In genomic region chr6:13224596-13225227, GRCm38 (mm10) we compare ENCODE assay signal across 9 mouse cellular contexts. TPM values are rescaled to one million over a fixed set of nuclear protein-coding genes. Genes with fewer than 3 reads are reported as not detected.
DNase-seq lines count a peak whose midpoint lies in the region; ATAC-seq and TF ChIP-seq lines count a peak whose summit lies in the region.
"Had no signal": no experiment of that assay in that cellular context is flagged by ENCODE, and none has a peak within 500 bp of the region (broad histone marks: within the 10 kb centered on the region; RNA-seq: fewer than 3 reads in every experiment).

Vwde (minus strand) TSS chr6:13224965.

- ATAC-seq in forebrain, postnatal 0 days = no peak
- no peak for ATAC-seq in liver, embryonic 13.5 days (ENCODE audit: low read depth)

- H3K79me2 ChIP-seq in CH12.LX (replicated peaks; ENCODE audit: control insufficient read depth, extremely low read depth, insufficient read depth, poor library complexity, severe bottlenecking) = no peaks in the 10 kb centered on the region

- peak; percentile 7 for DNase-seq in adrenal gland, postnatal 14 days
- no peak for DNase-seq in adrenal gland, postnatal 4 days (ENCODE audit: low spot score in 2 of 2)
- no peak for DNase-seq in CH12.LX (ENCODE audit: extremely low read depth)
- DNase-seq in forebrain, postnatal 0 days = no peak
- DNase-seq in liver, embryonic 13.5 days = no peak
- DNase-seq in urinary bladder, adult 18-20 months (ENCODE audit: low spot score in 2 of 2) = no peak
- DNase-seq in cerebellum, adult 9-10 months = no peak
- DNase-seq in adipocyte (ENCODE audit: low spot score) = no peak

- no peak within 1 kb of the TSS for H3K9ac ChIP-seq in CH12.LX (ENCODE audit: insufficient read depth, low read depth)
- 0 out of 2 replicates have a peak within 1 kb of the TSS, but pooled peaks have one; percentile 18 for H3K9ac ChIP-seq in forebrain, postnatal 0 days
- H3K9ac ChIP-seq in liver, embryonic 13.5 days = no peak within 1 kb of the TSS

- TF ChIP-seq POLR2A in CH12.LX (IDR thresholded peaks at IDR 0.05; ENCODE audit: low read depth, low read length) = no peak

- no peak for TF ChIP-seq RAD21 in CH12.LX (IDR thresholded peaks at IDR 0.05; ENCODE audit: low read depth, low read length)

- no peak for TF ChIP-seq CTCF in CH12.LX (conservative IDR thresholded peaks at IDR 0.05 in 1 of 2, IDR thresholded peaks at IDR 0.05 in 1 of 2; ENCODE audit: low read depth in 2 of 2, low read length in 2 of 2)
- TF ChIP-seq CTCF in forebrain, postnatal 0 days (IDR thresholded peaks at IDR 0.05; ENCODE audit: low read depth) = no peak

- no peaks in the 10 kb centered on the region for H3K36me3 ChIP-seq in CH12.LX (replicated peaks in 1 of 2; ENCODE audit: control insufficient read depth in 1 of 2, insufficient read depth in 1 of 2, low read length in 1 of 2)
- H3K36me3 ChIP-seq in forebrain, postnatal 0 days (ENCODE audit: insufficient read depth) = no peaks in the 10 kb centered on the region
- no peaks in the 10 kb centered on the region for H3K36me3 ChIP-seq in liver, embryonic 13.5 days

- H3K4me3 ChIP-seq in CH12.LX (replicated peaks in 1 of 3; ENCODE audit: low read depth in 2 of 3, low read length in 2 of 3, poor library complexity in 1 of 3) = peak within 1 kb of the TSS in 1 of 3 experiments; percentile 11
- H3K4me3 ChIP-seq in forebrain, postnatal 0 days (ENCODE audit: low read depth, low read length) = peak within 1 kb of the TSS; percentile 26
- no peak within 1 kb of the TSS for H3K4me3 ChIP-seq in liver, embryonic 13.5 days (replicated peaks)

- dilution Hi-C loops in CH12.LX (cut with MboI; ENCODE audit: extremely low pct_ligation_motif_present, extremely low pct_unique_long_range_greater_than_20kb, low sequenced_read_pairs) = no loop called here

- in situ Hi-C loops in CH12.LX (cut with MboI; ENCODE audit: low pct_ligation_motif_present, low pct_unique_long_range_greater_than_20kb, low sequenced_read_pairs) = no loop called here

- no peaks in the 10 kb centered on the region for H3K27me3 ChIP-seq in CH12.LX (replicated peaks)
- H3K27me3 ChIP-seq in forebrain, postnatal 0 days (ENCODE audit: insufficient read depth, low read length) = no peaks in the 10 kb centered on the region
- no peaks in the 10 kb centered on the region for H3K27me3 ChIP-seq in liver, embryonic 13.5 days

- no peaks in the 10 kb centered on the region for H3K9me3 ChIP-seq in CH12.LX (replicated peaks; ENCODE audit: low read length)
- no peaks in the 10 kb centered on the region for H3K9me3 ChIP-seq in forebrain, postnatal 0 days (ENCODE audit: low read length)
- H3K9me3 ChIP-seq in liver, embryonic 13.5 days (replicated peaks) = no peaks in the 10 kb centered on the region

- peak within 1 kb of the TSS; percentile 21; the same call in 1 of the 2 replicates for H3K4me2 ChIP-seq in CH12.LX (ENCODE audit: insufficient read depth, low read depth, poor library complexity, severe bottlenecking)
- peak within 1 kb of the TSS; percentile 41 for H3K4me2 ChIP-seq in forebrain, postnatal 0 days (ENCODE audit: low read depth)
- H3K4me2 ChIP-seq in liver, embryonic 13.5 days = peak within 1 kb of the TSS; percentile 39

- no peaks in the 10 kb centered on the region for H3K4me1 ChIP-seq in CH12.LX (ENCODE audit: control insufficient read depth in 1 of 2, insufficient read depth in 2 of 2)
- no peaks in the 10 kb centered on the region for H3K4me1 ChIP-seq in forebrain, postnatal 0 days (ENCODE audit: insufficient read depth)
- no peaks in the 10 kb centered on the region for H3K4me1 ChIP-seq in liver, embryonic 13.5 days (replicated peaks)

- no peak for TF ChIP-seq EP300 in CH12.LX (IDR thresholded peaks at IDR 0.05; ENCODE audit: low read length)

- 20% methylated on average over 15 of the region's 15 CpGs for WGBS in forebrain, postnatal 0 days
- 22% methylated on average over 15 of the region's 15 CpGs for WGBS in liver, embryonic 13.5 days (ENCODE audit: insufficient replicate concordance)

- no peak within 1 kb of the TSS for H3K27ac ChIP-seq in CH12.LX (ENCODE audit: insufficient read depth, low read depth)
- H3K27ac ChIP-seq in forebrain, postnatal 0 days (ENCODE audit: low read depth, low read length) = no peak within 1 kb of the TSS
- H3K27ac ChIP-seq in liver, embryonic 13.5 days = no peak within 1 kb of the TSS
- H3K27ac ChIP-seq: macrophage had no signal

TF ChIP-seq in CH12.LX, 34 proteins besides CTCF, POLR2A, EP300 and RAD21:
- TF ChIP-seq MXI1 (IDR thresholded peaks at IDR 0.05; ENCODE audit: low read depth, low read length) (no peak), HCFC1 (IDR thresholded peaks at IDR 0.05; ENCODE audit: low read depth, low read length) (no peak), JUND (conservative IDR thresholded peaks at IDR 0.05; ENCODE audit: low read depth, low read length) (no peak), MAFK (IDR thresholded peaks at IDR 0.05; ENCODE audit: insufficient replicate concordance, low read length) (no peak), GABPA (IDR thresholded peaks at IDR 0.05; ENCODE audit: insufficient replicate concordance, low read depth, low read length) (no peak), CHD1 (IDR thresholded peaks at IDR 0.05; ENCODE audit: low read depth, low read length) (no peak), POLR2AphosphoS2 (IDR thresholded peaks at IDR 0.05; ENCODE audit: low read depth, low read length) (no peak), USF2 (conservative IDR thresholded peaks at IDR 0.05; ENCODE audit: low read depth, low read length) (no peak), RCOR1 (conservative IDR thresholded peaks at IDR 0.05; ENCODE audit: low read depth, low read length) (no peak), MYC (IDR thresholded peaks at IDR 0.05; ENCODE audit: low read depth, low read length) (no peak), BHLHE40 (IDR thresholded peaks at IDR 0.05; ENCODE audit: low read depth, low read length) (no peak), SIN3A (IDR thresholded peaks at IDR 0.05; ENCODE audit: low read length) (no peak)
TF ChIP-seq in CH12.LX: peak in this region for 0.

RNA-seq across cellular contexts. Expression of gene Vwde, which starts in this region (rescaled TPM):
- total RNA-seq in adrenal gland, postnatal 14 days (2021) = 0.08 TPM in 1 of 2 replicates, not detected in the other
- total RNA-seq in adrenal gland, postnatal 4 days (2021) = under 1 TPM; 0.11 to 0.17 TPM
- total RNA-seq in CH12.LX (2012; rRNA removed) = not detected in 2 replicates
- total RNA-seq in CH12.LX (2014; rRNA removed) = not detected in 2 replicates
- not detected in 2 replicates for polyA plus RNA-seq in CH12.LX (2012; ENCODE audit: insufficient read length, low read depth)
- 0.08 TPM in 1 of 2 replicates, not detected in the other for total RNA-seq in forebrain, postnatal 0 days (2014; rRNA removed)
- polyA plus RNA-seq in forebrain, postnatal 0 days (2015; fragmentation: Nextera tagmentation; extraction: Ambion mirVana) = 0.02 and 0.03 TPM in 2 replicates
- polyA plus RNA-seq in liver, embryonic 13.5 days (2015; fragmentation: Nextera tagmentation; extraction: Ambion mirVana) = 0.01 TPM in 1 of 2 replicates, not detected in the other
- polyA plus RNA-seq: macrophage had no signal

Comparison
In these comparisons a context has a peak if more than half of its experiments do, and no peak if none do; other contexts are left out.
1. Peak in DNase-seq in adrenal gland, postnatal 14 days; RNA of the gene not detected or under 1 TPM.